Mouse (Mus musculus) MN1 (cell line): ENCODE measurements around the gene Pak6.

Experiments
- DNase-seq: peaks from one replicate; pipeline ENCODE4 v3.0.0-alpha.2; 2016; ENCODE audit warnings: low spot score

The Pak6 gene

DNA sequence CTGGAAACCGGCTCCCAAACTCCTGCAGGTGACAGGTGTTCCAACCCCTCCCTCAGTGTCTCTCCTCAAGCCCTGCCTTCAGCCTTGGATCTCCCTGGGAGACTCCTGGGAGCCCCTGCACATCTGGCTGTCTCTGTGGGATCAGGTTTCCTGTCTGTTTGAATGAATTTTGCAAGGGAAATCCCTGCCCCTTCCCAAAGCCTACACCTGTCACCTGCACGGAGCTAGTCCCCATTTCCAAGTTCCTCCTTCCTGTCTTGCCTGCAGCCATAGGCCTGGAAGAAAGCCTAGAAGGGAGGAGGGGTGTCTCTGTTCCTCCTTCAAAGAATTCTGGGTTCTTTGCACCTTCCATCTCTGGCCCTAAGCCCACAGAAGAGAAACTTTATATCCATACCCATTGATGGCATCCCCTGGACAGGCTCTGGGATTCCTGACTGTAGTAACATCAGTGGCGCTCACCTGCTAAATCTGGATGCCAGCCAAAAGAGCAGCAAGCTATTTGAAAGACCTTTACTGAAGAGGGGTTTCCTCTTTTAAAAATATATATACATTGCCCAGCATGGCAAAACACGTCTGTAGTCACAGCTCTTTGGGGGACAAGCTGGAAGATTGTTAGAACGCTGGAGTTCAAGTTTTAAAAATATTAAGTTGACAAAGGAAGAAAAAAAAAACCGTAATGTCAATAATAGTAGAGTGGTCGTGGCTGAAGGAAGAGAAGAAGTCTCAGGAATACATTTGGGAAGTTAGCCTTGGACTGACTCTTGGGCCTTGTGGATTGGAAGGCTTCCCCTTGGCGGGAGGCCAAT is 66.9 kb downstream of the Pak6 start:
- DNase-seq, result no peak

DNA sequence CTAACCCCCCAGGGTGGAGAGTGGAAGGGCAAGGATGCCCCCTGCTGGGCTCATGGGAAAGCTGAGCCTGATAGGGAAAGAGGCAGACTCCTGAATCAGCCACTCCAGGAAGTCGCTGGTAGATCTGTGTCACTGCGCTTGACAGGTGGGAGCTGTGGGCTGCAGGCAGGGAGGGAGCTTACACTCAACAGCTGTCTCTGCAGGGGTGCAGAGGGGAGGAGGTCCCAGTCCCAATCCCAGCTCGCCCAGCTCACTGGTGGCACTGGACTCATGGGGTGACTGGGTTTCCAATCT is 67.5 kb downstream of the Pak6 start:
- DNase-seq, result peak; percentile 45

DNA sequence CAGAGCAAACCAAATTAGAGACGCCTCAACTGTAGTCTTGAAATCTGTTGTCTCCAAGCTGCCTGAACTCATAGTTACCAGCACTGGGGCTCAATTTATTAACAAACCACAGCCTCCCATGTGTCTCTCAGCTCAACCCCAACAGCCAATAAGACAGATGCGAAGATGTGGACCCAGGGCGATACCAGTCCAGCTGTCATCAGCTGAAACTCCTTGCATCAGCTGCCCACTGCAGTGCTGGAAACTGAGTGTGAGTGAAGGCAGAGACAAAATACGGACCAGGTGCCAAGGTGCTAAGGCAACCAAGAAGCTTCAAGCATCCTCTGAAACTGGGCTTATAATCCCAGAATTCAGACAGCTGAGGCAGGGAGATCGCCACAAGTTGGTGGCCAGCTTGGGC is 68.9 kb downstream of the Pak6 start:
- DNase-seq, result no peak

DNA sequence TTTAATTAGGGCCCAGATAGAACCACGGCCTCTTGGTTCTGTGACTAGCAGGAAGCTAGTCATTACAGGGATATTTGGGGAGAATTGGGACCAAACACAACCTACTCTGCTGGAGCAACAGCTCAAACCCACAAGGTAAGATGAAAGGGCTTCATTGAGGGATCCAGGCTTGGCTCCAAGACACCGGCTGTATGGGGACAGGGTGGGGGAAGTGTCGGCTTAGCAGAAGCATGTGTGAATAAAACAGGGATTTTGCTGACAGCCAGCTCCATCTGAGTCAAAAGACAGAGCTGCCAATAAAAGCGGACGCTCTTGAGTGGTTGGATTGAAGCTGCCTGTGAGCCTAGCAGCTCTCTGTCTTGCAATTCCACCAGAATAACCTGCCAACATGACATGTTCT is 70.2 kb downstream of the Pak6 start:
- no peak for DNase-seq

DNA sequence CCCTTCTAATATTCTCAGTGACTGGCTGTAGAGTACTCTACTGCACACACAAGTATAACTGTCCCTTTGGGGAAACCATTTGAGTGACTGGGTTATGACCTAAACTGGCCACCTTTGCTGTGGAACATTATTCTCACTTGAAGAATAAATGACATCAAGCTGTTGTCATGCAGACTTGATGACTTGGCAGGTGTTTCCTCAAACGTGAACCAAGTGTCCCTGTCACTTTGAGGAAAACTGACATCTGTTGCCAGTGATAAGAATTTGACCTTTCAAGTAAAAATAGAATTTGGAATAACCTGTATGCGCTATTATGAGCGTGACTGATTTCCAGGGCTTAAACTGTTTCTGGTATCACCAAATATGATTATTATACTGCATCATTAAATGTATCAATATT is 77.2 kb downstream of the Pak6 start:
- DNase-seq, result no peak

DNA sequence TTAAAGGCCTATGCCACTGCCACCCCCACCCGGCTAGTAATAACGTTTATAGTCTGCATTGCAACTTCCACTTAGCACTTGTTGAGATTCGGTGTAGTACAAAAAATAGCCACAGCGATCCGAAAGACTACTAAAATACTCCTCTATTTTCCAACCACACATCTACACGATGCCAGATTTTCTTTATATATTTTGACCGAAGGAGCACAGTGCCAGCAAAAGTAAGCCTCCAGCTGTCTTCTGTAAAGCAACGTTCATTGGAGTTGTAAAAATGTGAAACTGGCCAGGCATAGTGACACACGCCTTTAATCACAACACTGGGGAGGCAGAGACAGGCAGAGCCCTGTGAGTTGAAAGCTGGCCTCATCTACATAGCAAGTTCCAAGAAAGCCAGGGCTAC is 78.1 kb downstream of the Pak6 start:
- DNase-seq, result no peak

DNA sequence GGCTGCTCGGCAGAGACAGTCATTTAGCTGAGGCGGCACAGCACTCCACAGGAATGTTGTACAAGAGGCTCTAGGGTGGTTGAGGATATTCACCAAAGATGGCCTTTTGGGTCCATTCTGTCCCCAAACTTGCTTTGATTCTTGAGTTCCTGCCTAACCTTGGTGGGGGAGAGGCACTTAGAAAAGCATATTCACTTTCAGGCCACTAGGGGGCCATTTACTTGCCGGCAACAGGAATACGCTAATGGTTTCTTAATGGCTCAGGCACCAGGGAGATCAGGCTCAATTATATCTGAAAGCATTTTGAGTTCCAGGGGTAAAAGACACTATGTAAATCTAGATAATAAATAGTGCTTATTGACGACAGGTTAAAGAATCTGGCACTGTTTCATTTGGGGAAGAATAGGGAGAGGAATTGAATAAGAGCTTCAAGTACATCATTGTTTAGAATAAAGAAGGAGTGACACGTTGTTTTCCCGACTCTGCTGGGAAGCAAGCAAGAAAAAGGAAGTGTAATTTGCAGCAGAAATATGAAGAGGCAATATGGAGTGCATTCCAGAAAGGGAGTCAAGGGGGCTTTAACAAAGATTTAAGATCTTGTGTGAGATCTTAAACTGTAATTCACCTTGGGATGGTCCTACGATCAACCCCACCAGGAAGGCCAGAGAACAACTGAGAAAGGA is 80.3 kb downstream of the Pak6 start:
- peak; percentile 75 for DNase-seq

DNA sequence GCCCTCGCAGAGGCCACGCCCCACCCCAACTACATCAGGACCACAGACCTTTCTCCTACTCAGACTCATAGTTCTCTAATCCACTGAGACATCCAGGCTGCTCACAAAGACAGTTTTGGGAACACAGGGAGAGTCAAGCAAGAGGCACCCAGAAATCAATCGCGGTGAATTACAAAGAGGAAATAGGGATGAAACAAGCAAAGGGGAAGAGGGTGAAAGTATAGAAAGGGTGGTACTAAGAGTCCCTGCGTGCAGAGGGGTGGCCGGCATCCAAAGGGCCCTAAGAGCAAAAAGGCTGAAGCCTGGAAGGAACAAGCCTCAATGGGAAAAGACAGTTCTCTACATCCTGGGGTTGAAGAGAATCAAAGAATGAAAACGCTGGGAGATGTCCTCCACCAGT is 81.5 kb downstream of the Pak6 start:
- no peak for DNase-seq

DNA sequence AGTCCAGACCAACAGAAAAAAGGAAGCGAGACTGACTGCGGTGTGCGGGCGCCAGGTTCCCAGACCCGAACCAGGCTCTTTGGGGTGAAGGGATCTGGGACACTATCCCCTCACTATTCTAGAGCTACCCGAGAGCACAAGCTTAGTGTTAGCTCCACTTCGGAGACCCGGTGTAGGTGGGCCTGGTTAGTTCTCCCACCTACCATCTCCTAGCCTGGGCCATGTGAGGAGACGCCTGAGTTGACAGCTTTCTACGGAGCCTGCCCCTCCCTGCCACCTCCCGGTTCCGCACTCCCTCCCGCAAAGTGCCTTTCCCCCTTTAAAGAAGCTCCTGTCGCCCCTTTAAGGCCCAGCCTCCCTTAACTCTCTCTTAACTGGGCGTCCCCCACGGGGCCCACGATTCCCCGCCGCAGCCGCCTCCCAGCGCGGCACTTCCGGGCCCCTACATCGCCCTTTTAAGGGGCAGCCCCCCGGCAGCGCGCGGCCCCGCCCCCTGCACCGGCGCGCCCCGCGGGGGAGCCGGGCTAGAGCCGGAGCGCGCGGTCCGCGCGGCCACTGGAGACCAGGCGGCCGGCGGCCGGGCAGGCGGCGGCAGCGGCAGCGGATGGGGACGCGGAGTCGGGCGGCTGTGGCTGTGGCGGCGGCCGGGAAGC is 82.3 kb downstream of the Pak6 start, which contains the start of gene Inafm2:
Gene Inafm2, plus strand, starts transcription at position 527 of the 653 bp plus-strand sequence.
- DNase-seq, result peak; percentile 86

DNA sequence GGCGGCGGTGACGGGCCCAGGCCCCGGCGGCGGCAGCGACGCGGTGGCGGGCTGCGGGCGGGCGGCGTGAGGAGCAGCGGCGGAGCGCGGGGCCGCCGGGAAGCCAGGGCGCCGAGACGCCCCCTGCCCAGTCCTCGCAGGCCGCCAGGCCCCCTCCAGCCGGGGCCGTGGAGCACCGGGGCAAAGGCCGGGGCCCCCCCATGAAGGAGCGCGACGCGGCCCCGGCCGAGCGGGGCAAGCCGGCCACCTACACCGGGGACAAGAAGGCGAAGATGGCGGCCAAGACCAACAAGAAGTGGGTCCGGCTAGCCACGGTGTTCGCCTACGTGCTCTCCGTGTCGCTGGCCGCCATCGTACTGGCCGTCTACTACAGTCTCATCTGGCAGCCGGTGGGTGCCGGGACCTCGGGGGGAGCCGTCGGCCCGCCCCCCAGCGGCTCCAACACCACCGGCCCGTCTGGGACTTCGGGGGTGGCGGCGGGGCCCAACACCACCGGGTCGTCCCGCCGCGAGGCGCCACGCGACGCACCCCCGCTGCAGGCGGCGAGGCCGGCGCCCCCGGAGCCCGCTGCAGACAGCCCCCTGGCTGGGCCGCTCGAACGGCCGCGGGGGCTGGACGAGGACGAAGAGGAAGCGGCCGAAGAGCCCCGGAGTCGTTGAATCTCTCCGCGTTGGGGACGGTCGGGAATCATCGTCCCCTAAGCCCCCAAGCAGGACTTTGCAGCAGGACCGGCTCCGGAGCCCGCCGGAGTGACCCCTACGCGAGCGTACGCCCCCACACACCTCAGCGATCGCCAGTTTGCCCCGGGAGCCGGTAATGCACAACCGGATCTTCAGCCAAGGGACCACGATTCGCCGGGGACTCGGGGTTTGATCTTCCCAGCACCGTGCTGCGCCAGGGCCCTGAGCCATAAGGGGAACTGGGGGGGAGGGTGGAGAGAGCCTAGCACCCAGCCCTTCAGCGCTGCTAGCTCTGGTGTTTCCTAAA is 83.1 kb downstream of the Pak6 start:
- peak; percentile 38 for DNase-seq

DNA sequence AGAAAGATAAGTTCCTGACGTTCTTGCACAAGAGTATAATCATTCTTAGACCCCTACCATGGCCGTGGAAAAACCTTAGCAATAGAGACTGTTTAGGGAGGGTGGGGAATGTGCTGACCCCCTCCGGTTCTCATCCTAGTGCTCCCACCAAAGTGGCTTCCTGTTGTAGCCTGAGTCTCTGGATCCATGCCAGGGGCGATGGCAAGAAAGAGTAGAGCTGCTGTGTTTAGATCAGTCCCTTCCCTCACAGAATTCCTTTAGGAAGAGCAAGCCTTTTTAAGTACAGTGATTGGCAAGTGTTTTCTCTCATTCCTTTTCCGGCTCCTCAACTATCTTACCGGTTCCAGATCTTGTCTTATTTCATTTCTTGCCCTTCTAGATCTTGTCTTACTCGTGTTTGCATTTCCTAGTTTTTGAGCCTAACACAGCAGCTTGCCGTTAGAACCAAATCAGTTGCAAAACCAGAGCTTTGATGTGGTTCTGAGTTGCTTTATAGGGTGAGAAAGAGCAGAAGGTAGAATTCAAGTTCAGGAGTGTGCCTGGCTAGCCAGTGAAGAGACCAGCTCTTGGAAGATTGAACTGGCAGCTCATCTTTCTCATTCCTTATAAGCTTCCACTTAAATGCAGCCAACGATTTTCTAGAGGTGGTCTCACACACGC is 84.3 kb downstream of the Pak6 start:
- peak; percentile 49 for DNase-seq
